Mouse (Mus musculus): ENCODE measurements around the gene Ccp110.

DNA sequence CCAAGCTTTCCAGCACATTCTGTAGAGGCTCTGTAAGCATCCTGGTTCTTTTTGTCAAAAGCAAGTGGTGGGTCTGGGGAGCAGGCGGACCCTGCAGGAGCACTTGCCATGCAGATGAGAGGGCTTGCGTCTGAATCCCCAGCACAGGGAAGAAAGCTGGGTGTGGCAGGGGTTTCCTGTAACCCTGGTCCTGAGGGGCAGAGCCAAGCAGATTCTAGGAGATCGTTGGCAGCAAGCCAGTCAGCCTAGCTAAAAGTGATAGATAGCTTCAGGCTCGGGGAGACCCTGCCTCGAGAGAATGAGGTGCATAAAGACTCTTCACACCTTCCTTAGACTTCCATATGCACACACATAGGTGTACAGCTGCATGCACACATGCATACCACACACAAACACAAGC is 47.0 kb downstream of the Ccp110 start:
- TF ChIP-seq CTCF (IDR thresholded peaks at IDR 0.05; ENCODE audit: borderline replicate concordance, extremely low read depth, insufficient read depth, insufficient read length): no peak
- no peak for TF ChIP-seq POLR2A (IDR thresholded peaks at IDR 0.05; ENCODE audit: borderline replicate concordance, extremely low read depth, insufficient read depth, insufficient read length, poor library complexity, severe bottlenecking)
